Mouse (Mus musculus): ENCODE results near the gene Gnl3.

DNA sequence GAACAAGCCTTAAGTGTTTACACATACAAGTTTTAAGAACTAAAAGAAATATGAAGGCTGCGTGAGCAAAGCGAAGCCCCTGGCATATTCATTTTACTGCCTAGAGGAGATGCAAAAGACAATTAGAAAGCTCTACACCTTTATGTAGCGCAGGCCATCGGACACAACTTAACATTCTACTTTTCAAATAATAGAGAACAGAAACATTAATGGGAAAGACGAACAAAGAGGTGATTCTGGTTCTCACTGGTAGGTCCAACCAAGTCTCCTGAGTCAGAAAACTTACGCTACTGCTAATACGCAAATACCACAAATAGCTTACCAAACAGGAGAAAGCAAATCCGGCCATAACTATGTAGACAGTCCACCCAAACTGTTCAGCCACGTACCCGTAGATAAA lies 18.6 kb downstream of the Gnl3 start:
- TF ChIP-seq CTCF (IDR thresholded peaks at IDR 0.05; ENCODE audit: low read depth, low read length), result no peak
- TF ChIP-seq POLR2A (IDR thresholded peaks at IDR 0.05; ENCODE audit: borderline replicate concordance, low read depth, low read length), result no peak

Data from bone marrow macrophage, adult 2 months (primary cell).